Mouse (Mus musculus): ENCODE results near the gene Tfeb. TPM values are rescaled to one million over a fixed set of nuclear protein-coding genes. Genes with fewer than 3 reads are reported as not detected.

Gene Tfeb
- total and polyA plus RNA-seq, 3 experiments, result 29.1 to 49.3 (median 39.9) TPM

- H3K4me3 ChIP-seq (replicated peaks in 1 of 3; ENCODE audit: low read depth in 2 of 3, low read length in 2 of 3, poor library complexity in 1 of 3), result no peak overlapping the region
- in situ Hi-C loops (cut with MboI; ENCODE audit: low pct_ligation_motif_present, low pct_unique_long_range_greater_than_20kb, low sequenced_read_pairs), result no loop called here
Observed at GRCm38 (mm10) chr17:47802806-47803205, 66.0 kb downstream of the Tfeb start.

GRCm38 (mm10) chr17:47803662-47804061 is 66.8 kb downstream of the Tfeb start:
- dilution Hi-C loops (cut with MboI; ENCODE audit: extremely low pct_ligation_motif_present, extremely low pct_unique_long_range_greater_than_20kb, low sequenced_read_pairs) (no loop called here), in situ Hi-C loops (cut with MboI; ENCODE audit: low pct_ligation_motif_present, low pct_unique_long_range_greater_than_20kb, low sequenced_read_pairs) (no loop called here)
- Histone ChIP-seq H3K27ac (ENCODE audit: insufficient read depth, low read depth) (no peak overlapping the region), H3K4me1 (ENCODE audit: control insufficient read depth in 1 of 2, insufficient read depth in 2 of 2) (no peaks in the 10 kb centered on the region), H3K9ac (ENCODE audit: insufficient read depth, low read depth) (no peak overlapping the region), H3K36me3 (replicated peaks in 1 of 2; ENCODE audit: control insufficient read depth in 1 of 2, insufficient read depth in 1 of 2, low read length in 1 of 2) (no peaks in the 10 kb centered on the region), H3K9me3 (replicated peaks; ENCODE audit: low read length) (no peaks in the 10 kb centered on the region), H3K4me2 (ENCODE audit: insufficient read depth, low read depth, poor library complexity, severe bottlenecking) (no peak overlapping the region), H3K27me3 (replicated peaks) (no peaks in the 10 kb centered on the region), H3K79me2 (replicated peaks; ENCODE audit: control insufficient read depth, extremely low read depth, insufficient read depth, poor library complexity, severe bottlenecking) (no peaks in the 10 kb centered on the region), H3K4me3 (replicated peaks in 1 of 3; ENCODE audit: low read depth in 2 of 3, low read length in 2 of 3, poor library complexity in 1 of 3) (no peak overlapping the region)
- no peak for TF ChIP-seq CHD1 (IDR thresholded peaks at IDR 0.05; ENCODE audit: low read depth, low read length)
- TF ChIP-seq SMC3 (IDR thresholded peaks at IDR 0.05; ENCODE audit: low read depth, low read length), result no peak
- 0 out of 4 replicates have a peak, but pooled peaks of 1 of the 2 experiments have one; percentile 16 for TF ChIP-seq CTCF (conservative IDR thresholded peaks at IDR 0.05 in 1 of 2, IDR thresholded peaks at IDR 0.05 in 1 of 2; ENCODE audit: low read depth in 2 of 2, low read length in 2 of 2)
- no peak for TF ChIP-seq ELF1 (IDR thresholded peaks at IDR 0.05; ENCODE audit: low read depth, low read length)
- no peak for TF ChIP-seq TCF12 (IDR thresholded peaks at IDR 0.05; ENCODE audit: low read depth, low read length)
- no peak for DNase-seq (ENCODE audit: extremely low read depth)

More at GRCm38 (mm10) chr17:47802806-47803205, 66.0 kb downstream of the Tfeb start:
- DNase-seq (ENCODE audit: extremely low read depth), result no peak
- Histone ChIP-seq H3K27me3 (replicated peaks) (no peaks in the 10 kb centered on the region), H3K79me2 (replicated peaks; ENCODE audit: control insufficient read depth, extremely low read depth, insufficient read depth, poor library complexity, severe bottlenecking) (no peaks in the 10 kb centered on the region), H3K9ac (ENCODE audit: insufficient read depth, low read depth) (no peak overlapping the region), H3K4me1 (ENCODE audit: control insufficient read depth in 1 of 2, insufficient read depth in 2 of 2) (no peaks in the 10 kb centered on the region), H3K27ac (ENCODE audit: insufficient read depth, low read depth) (no peak overlapping the region), H3K4me2 (ENCODE audit: insufficient read depth, low read depth, poor library complexity, severe bottlenecking) (no peak overlapping the region), H3K9me3 (replicated peaks; ENCODE audit: low read length) (no peaks in the 10 kb centered on the region), H3K36me3 (replicated peaks in 1 of 2; ENCODE audit: control insufficient read depth in 1 of 2, insufficient read depth in 1 of 2, low read length in 1 of 2) (no peaks in the 10 kb centered on the region)
- no peak for TF ChIP-seq ELF1 (IDR thresholded peaks at IDR 0.05; ENCODE audit: low read depth, low read length)
- TF ChIP-seq SMC3 (IDR thresholded peaks at IDR 0.05; ENCODE audit: low read depth, low read length), result no peak
- no peak for TF ChIP-seq MAX (IDR thresholded peaks at IDR 0.05; ENCODE audit: low read length)
- no peak for TF ChIP-seq RCOR1 (conservative IDR thresholded peaks at IDR 0.05; ENCODE audit: low read depth, low read length)
- TF ChIP-seq ZNF384 (IDR thresholded peaks at IDR 0.05; ENCODE audit: low read depth, low read length), result no peak
- TF ChIP-seq JUND (conservative IDR thresholded peaks at IDR 0.05; ENCODE audit: low read depth, low read length), result no peak
- no peak for TF ChIP-seq EP300 (IDR thresholded peaks at IDR 0.05; ENCODE audit: low read length)
- no peak for TF ChIP-seq ZC3H11A (IDR thresholded peaks at IDR 0.05; ENCODE audit: low read depth, low read length)
- no peak for TF ChIP-seq MYC (IDR thresholded peaks at IDR 0.05; ENCODE audit: low read depth, low read length)
- no peak for TF ChIP-seq E2F4 (IDR thresholded peaks at IDR 0.05; ENCODE audit: insufficient replicate concordance, low read depth, low read length)
- no peak for TF ChIP-seq PAX5 (IDR thresholded peaks at IDR 0.05; ENCODE audit: low read length)
- TF ChIP-seq GABPA (IDR thresholded peaks at IDR 0.05; ENCODE audit: insufficient replicate concordance, low read depth, low read length), result no peak
- no peak for TF ChIP-seq IRF4 (IDR thresholded peaks at IDR 0.05; ENCODE audit: low read depth, low read length)
- no peak for TF ChIP-seq KAT2A (IDR thresholded peaks at IDR 0.05; ENCODE audit: insufficient replicate concordance, low read length)
- TF ChIP-seq USF1 (IDR thresholded peaks at IDR 0.05; ENCODE audit: low read depth, low read length), result no peak
- no peak for TF ChIP-seq CHD2 (IDR thresholded peaks at IDR 0.05; ENCODE audit: low read length)
- no peak for TF ChIP-seq RAD21 (IDR thresholded peaks at IDR 0.05; ENCODE audit: low read depth, low read length)
- TF ChIP-seq POLR2A (IDR thresholded peaks at IDR 0.05; ENCODE audit: low read depth, low read length), result no peak
- TF ChIP-seq POLR2AphosphoS2 (IDR thresholded peaks at IDR 0.05; ENCODE audit: low read depth, low read length), result no peak
- dilution Hi-C loops (cut with MboI; ENCODE audit: extremely low pct_ligation_motif_present, extremely low pct_unique_long_range_greater_than_20kb, low sequenced_read_pairs), result no loop called here

All from CH12.LX (cell line).